Mouse (Mus musculus) kidney, adult 2 months (tissue): ENCODE data around the gene Tcf25. TPM values are rescaled to one million over a fixed set of nuclear protein-coding genes. Genes with fewer than 3 reads are reported as not detected.

Experiments used
- DNase-seq: peaks from one replicate; pipeline ENCODE4 v3.0.0; 2021
- H3K27ac ChIP-seq: fragments of 200-500 bp; 2 replicates; pipeline ENCODE4 v1.5.1; 2012; ENCODE audit warnings: low read depth, low read length, control low read depth, inconsistent platforms; ENCODE audit not compliant: insufficient read depth
- H3K27me3 ChIP-seq: fragments of 200-500 bp; replicated peaks from 2 replicates; pipeline ENCODE4 v1.6.1; 2012; ENCODE audit warnings: mild to moderate bottlenecking, moderate library complexity, low read length, inconsistent platforms; ENCODE audit not compliant: control insufficient read depth, insufficient read depth
- H3K36me3 ChIP-seq: fragments of 200-500 bp; 2 replicates; pipeline ENCODE4 v1.6.1; 2012; ENCODE audit warnings: mild to moderate bottlenecking, moderate library complexity, low read length, inconsistent platforms; ENCODE audit not compliant: control insufficient read depth, insufficient read depth
- H3K4me1 ChIP-seq: fragments of 200-500 bp; 2 replicates; pipeline ENCODE4 v1.6.1; 2011; ENCODE audit warnings: low read length; ENCODE audit not compliant: control insufficient read depth, insufficient read depth
- H3K4me3 ChIP-seq: fragments of 200-500 bp; 2 replicates; pipeline ENCODE4 v1.5.1; 2011; ENCODE audit warnings: mild to moderate bottlenecking, low read depth, low read length, control low read depth; ENCODE audit not compliant: insufficient read depth
- CTCF ChIP-seq: fragments of 200-500 bp; conservative IDR thresholded peaks from 2 replicates; pipeline ENCODE4 v1.5.1; 2011; ENCODE audit warnings: low read depth, mild to moderate bottlenecking, control low read depth, low read length, moderate library complexity, mixed read lengths; ENCODE audit not compliant: insufficient read depth, insufficient read length
- POLR2A ChIP-seq: fragments of 200-500 bp; IDR thresholded peaks from one replicate; pipeline ENCODE4 v1.6.1; 2011; ENCODE audit warnings: low read depth, low read length, control low read depth
- WGBS: fragments of 180-500 bp; shearing (Covaris S2); methylation state at CpG from one replicate; pipeline ENCODE4 v1.1.7; 2018; 5-methylcytosine and 5-hydroxymethylcytosine counted together
- polyA plus RNA-seq: library from polyadenylated mRNA; depleted of rRNA; stranded (reverse); fragments of >200 nt; gene quantifications from 2 replicates; pipeline ENCODE4 v1.2.3, GENCODE M21; 2012

Gene Tcf25
- polyA plus RNA-seq, 1 experiment: 164 TPM

DNA sequence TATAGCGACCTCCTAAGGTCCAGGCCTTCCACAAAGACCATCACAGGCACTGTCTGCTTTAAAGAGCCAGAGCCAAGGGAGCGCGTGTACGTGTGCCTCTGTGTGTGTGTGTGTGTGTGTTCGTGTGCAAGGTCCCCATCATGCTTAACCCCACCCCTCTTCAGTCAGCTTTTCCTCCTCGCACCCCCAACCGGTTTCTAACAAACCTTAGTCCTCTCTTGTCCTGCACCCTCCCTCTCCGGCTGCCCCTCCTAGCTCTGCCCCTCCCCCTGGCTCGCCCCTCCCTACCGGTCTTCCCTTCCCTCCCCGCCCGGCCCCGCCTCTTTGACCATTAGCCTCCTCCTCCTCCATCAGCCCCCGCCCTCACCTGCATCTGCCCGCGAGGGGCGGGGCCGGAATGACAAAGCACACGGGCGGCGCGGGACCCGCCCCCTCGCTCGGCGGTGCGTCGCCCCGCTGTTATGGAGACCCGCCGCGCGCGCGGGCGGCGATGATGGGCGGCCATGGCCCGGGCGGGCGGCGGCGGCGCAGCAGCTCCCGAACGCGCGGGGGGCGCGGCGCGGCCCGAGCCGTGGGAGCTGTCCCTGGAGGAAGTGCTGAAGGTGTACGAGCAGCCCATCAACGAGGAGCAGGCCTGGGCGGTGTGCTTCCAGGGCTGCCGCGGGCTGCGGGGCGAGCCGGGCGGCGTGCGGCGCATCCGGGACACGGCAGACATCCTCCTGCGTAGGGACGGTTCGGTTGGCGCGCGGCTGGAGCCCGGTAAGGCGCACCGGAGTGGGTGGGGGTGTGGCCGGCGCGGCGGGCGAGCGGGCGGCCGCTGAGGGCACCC lies 41.1 kb upstream of the Tcf25 start, which contains the start of gene Spire2:
Spire2 (plus strand) TSS at position 452 of the 829 bp plus-strand sequence.
- 2% methylated on average over 84 of the region's 85 CpGs for WGBS
- Histone ChIP-seq H3K4me3 (peak within 1 kb of the TSS; percentile 49), H3K4me1 (no peaks in the 10 kb centered on the region), H3K27ac (peak within 1 kb of the TSS; percentile 24; the same call in 1 of the 2 replicates), H3K36me3 (no peaks in the 10 kb centered on the region), H3K27me3 (no peaks in the 10 kb centered on the region)
- DNase-seq: peak; percentile 84
- TF ChIP-seq CTCF: no peak
- TF ChIP-seq POLR2A: no peak

DNA sequence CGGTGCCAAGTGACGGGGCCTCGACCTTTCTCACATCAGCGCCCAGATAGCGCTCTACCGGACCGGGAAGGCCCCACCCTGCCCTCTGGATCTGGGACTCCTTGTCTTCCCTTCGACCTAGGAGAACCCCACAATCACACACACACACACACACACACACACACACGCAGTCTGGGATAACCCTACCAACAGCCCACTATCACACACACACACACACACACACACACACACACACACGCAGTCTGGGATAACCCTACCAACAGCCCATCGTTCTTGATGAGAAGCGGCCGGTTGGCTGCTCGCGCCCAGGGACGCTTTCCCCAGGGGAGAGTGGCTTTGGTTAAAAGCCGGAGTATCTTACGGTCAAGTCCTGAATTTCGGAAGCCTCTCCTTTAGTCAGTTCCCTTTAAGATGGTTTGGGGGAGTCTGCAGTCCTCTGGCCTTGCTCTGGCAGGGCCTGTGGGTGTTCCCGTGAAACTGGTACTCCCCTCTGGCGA lies 40.4 kb upstream of the Tcf25 start:
- DNase-seq: no peak
- H3K4me3 ChIP-seq: peak overlapping the region; percentile 49
- 13% methylated on average over 19 of the region's 21 CpGs for WGBS

DNA sequence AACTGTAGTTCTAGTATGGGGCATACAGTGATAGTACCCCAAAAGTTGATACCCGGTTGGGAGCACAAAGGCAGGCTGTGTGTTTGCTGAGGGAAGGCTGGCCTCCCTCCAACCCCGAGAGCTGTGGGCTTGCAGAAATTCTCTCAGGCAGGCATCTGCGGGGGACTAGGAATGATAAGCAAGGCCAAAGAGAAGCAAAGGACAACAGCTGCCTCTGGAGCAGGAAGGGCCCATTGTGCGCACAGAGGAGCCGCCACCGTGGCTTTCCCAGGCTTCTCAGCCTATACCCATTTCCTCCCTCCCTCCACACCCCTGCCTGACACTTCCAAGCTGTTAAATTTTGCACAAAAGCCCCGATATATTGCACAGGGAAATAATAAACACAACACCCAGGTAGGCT lies 39.7 kb upstream of the Tcf25 start:
- Histone ChIP-seq H3K4me3 (no peak overlapping the region), H3K27me3 (no peaks in the 10 kb centered on the region), H3K4me1 (no peaks in the 10 kb centered on the region), H3K36me3 (no peaks in the 10 kb centered on the region), H3K27ac (0 out of 2 replicates have a peak overlapping the region, but pooled peaks have one; percentile 5)
- TF ChIP-seq POLR2A (no peak), CTCF (no peak)
- 24% methylated on average over 7 of the region's 7 CpGs for WGBS
- DNase-seq: no peak

More for the DNA sequence above, 40.4 kb upstream of the Tcf25 start:
- no peak for TF ChIP-seq POLR2A
- no peak for TF ChIP-seq CTCF
- Histone ChIP-seq H3K4me1 (no peaks in the 10 kb centered on the region), H3K27me3 (no peaks in the 10 kb centered on the region), H3K36me3 (no peaks in the 10 kb centered on the region), H3K27ac (peak overlapping the region; percentile 24; the same call in 1 of the 2 replicates)

DNA sequence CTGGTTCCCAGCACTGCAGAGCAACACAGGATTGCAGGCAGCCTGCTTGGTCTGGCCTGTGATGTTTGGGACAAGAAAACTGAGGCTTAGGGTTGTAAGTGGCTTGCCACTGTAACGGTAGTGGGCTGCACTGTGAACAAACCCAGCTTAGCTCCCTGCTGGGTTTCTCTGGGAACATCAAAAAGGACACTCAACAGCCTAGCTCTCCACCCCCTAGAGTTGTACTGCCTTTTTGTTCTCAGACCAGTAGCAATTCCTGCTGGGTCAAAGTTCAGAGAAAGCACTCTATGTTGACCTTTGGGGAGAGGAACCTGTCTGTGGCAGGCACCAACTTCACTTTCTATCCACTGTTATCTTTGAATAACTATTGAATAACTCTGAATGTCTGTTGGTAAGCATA lies 39.1 kb upstream of the Tcf25 start:
- Histone ChIP-seq H3K4me3 (no peak overlapping the region), H3K36me3 (no peaks in the 10 kb centered on the region), H3K27me3 (no peaks in the 10 kb centered on the region), H3K4me1 (no peaks in the 10 kb centered on the region), H3K27ac (no peak overlapping the region)
- peak; percentile 49 for DNase-seq
- WGBS: 21% methylated on average over 1 of the region's 1 CpGs
- TF ChIP-seq POLR2A (no peak), CTCF (no peak)

DNA sequence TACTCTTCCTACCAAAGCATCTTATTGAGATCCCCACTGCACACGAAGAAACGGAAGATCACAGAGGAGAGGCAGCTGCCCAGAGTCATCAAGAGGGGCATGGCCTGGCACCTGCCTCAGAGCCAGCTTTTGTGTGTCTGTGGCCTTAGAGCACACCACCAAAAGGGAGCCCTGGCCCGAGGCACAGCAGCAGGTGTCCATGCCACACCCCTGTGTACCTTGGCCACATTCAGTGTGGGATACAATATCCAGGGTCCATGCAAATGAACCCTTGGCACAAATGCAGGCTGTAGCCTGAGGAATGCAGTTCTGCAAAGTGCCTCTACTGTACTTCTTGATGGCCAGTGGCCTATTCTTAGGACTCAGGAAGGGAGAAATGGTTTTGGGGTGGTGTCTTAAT lies 36.1 kb upstream of the Tcf25 start:
- Histone ChIP-seq H3K36me3 (no peaks in the 10 kb centered on the region), H3K4me3 (no peak overlapping the region), H3K27ac (no peak overlapping the region), H3K27me3 (no peaks in the 10 kb centered on the region), H3K4me1 (no peaks in the 10 kb centered on the region)
- DNase-seq: peak; percentile 61
- 63% methylated on average over 3 of the region's 3 CpGs for WGBS
- no peak for TF ChIP-seq CTCF
- TF ChIP-seq POLR2A: no peak

DNA sequence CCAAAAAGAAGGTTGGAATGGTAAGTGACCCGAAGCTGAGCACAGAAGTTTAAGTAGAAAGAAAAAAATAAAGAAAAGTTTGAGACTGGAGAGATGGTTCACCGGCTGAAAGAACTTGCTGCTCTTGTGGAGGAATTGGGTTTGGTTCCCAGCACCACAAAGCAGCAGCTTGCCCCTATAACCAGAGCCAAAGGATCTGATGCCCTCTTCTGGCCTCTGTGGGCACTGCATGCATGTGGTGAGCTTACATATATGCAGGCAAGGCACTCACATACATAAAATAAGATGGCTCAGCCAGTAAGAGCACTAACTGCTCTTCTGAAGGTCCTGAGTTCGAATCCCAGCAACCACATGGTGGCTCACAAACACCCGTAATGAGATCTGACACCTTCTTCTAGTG lies 33.5 kb upstream of the Tcf25 start:
- TF ChIP-seq CTCF (0 out of 2 replicates have a peak, but pooled peaks have one; percentile 16), POLR2A (no peak)
- H3K27ac ChIP-seq: no peak overlapping the region
- H3K27me3 ChIP-seq: no peaks in the 10 kb centered on the region
- H3K36me3 ChIP-seq: no peaks in the 10 kb centered on the region
- H3K4me1 ChIP-seq: no peaks in the 10 kb centered on the region
- H3K4me3 ChIP-seq: no peak overlapping the region
- no peak for DNase-seq
- over 99% methylated on average over 4 of the region's 4 CpGs for WGBS
